10 mouse cellular contexts compared by ENCODE assay signal in the genomic region with DNA sequence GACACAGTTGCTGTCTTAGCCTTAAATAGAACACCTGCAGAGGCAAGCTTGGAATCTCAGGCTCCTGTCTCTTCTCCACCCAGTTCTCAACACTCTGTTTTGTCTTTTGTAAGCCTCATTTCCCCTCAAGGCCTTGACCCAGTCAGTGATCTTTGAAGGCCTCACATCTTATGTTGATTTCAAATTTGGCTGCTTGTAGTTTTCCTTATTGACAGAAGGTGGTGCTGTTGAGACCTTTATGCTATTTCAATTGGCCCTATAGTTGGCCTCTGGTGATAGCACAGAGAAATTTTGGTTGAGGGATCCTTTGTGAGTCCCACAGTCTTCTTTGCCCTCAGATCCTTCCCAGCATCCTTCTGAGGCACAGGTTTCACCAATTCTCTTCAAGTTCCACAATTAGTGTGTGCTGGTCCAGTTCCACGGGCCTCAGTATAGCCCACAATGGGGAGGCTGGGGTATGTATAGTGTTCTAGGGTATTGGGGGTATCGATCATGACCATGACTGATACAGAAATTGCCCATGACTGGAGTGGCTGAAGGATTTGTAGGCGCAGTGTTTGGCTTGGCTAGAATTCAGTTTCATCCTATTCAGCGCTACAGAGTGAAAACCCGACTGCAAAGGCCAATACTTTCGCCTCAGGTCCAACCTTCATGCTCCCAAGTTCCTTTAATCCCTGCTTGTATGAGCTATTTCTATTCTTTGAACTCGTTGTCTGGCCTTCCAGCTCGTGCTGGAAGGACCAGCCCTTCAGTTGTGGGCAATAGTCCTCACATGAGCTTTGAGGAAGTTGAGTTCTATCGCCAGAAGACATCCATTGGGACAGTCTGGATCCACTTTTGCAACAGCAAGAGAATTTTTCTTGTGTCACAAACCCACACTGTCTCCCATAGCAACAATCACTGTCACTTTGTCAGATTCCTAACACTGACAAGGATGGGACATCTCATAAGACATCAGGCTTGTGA.
A peak's percentile ranks its signal among the peaks of the same experiment; 100 is the strongest.
DNase-seq lines count a peak whose midpoint lies in the region; ATAC-seq lines count a peak whose summit lies in the region.
"Had no signal": no experiment of that assay in that cellular context is flagged by ENCODE, and none has a peak within 500 bp of the region (broad histone marks: within the 10 kb centered on the region; RNA-seq: fewer than 3 reads in every experiment).

No protein-coding gene starts in this region.

- H3K4me2 ChIP-seq in heart, embryonic 11.5 days: no peak overlapping the region
- H3K4me2 ChIP-seq: neural tube, embryonic 13.5 days had no signal

- no peak overlapping the region for H3K27ac ChIP-seq in heart, embryonic 11.5 days (ENCODE audit: low read depth, low read length)
- H3K27ac ChIP-seq: neural tube, embryonic 13.5 days had no signal

- H3K9ac ChIP-seq in heart, embryonic 11.5 days (ENCODE audit: low read depth, low read length): no peak overlapping the region
- H3K9ac ChIP-seq: neural tube, embryonic 13.5 days had no signal

- peak; percentile 7 to 22 for DNase-seq in heart, postnatal 10 days
- peak; percentile 18 for DNase-seq in 3134 (ENCODE audit: extremely low read depth, insufficient read length, low spot score)
- DNase-seq in CD8-positive naive resting alpha-beta T cell, adult 2 months (ENCODE audit: low read depth in 2 of 2, low spot score in 2 of 2): peak; percentile 7 to 44
- peak; percentile 26 for DNase-seq in embryo, embryonic 9.5 days (ENCODE audit: extremely low spot score)
- no peak for DNase-seq in right cerebral cortex, adult 2 months (ENCODE audit: low spot score in 2 of 2)
- no peak for DNase-seq in spleen, postnatal 4 days (ENCODE audit: low spot score in 2 of 2)
- DNase-seq in cerebellum, postnatal 25 days: no peak
- DNase-seq: cerebellum, adult 11 months had no signal

- no peaks in the 10 kb centered on the region for H3K27me3 ChIP-seq in heart, embryonic 11.5 days (ENCODE audit: control insufficient read depth, insufficient read depth, low read length)
- H3K27me3 ChIP-seq: neural tube, embryonic 13.5 days had no signal

- no peaks in the 10 kb centered on the region for H3K9me3 ChIP-seq in heart, embryonic 11.5 days (replicated peaks; ENCODE audit: control insufficient read depth, low read length)
- H3K9me3 ChIP-seq: neural tube, embryonic 13.5 days had no signal

- H3K4me3 ChIP-seq in heart, embryonic 11.5 days (ENCODE audit: low read depth, low read length): no peak overlapping the region
- H3K4me3 ChIP-seq: neural tube, embryonic 13.5 days had no signal

- H3K36me3 ChIP-seq in heart, embryonic 11.5 days (ENCODE audit: control insufficient read depth, insufficient read depth, low read length): no peaks in the 10 kb centered on the region
- H3K36me3 ChIP-seq: neural tube, embryonic 13.5 days had no signal

- H3K4me1 ChIP-seq in heart, embryonic 11.5 days (ENCODE audit: control insufficient read depth, insufficient read depth, low read length): no peaks in the 10 kb centered on the region
- H3K4me1 ChIP-seq: neural tube, embryonic 13.5 days had no signal

- intact Hi-C loops in heart, postnatal 10 days (cut with DNase I): loop anchor here (2.0 to 10.0 kb wide), 3 partner anchors 191 to 1191 kb away; no protein-coding TSS in a partner anchor

- ATAC-seq in heart, embryonic 11.5 days (replicated peaks; ENCODE audit: insufficient number of reproducible peaks, low FRiP score, low TSS enrichment): no peak

- 75% methylated on average over 9 of the region's 9 CpGs for WGBS in heart, embryonic 11.5 days (ENCODE audit: insufficient replicate concordance)

Comparison
In these comparisons a context has a peak if more than half of its experiments do, and no peak if none do; other contexts are left out.
1. DNase-seq: peak in heart, postnatal 10 days (2 of 2), 3134 (single experiment), CD8-positive naive resting alpha-beta T cell, adult 2 months (2 of 2) and embryo, embryonic 9.5 days (single experiment); none in right cerebral cortex, adult 2 months (0 of 2), spleen, postnatal 4 days (0 of 2) and cerebellum, postnatal 25 days (0 of 2).